Mouse (Mus musculus) left cerebral cortex, adult 18-20 months (tissue): ENCODE measurements around the gene 9230102O04Rik. TPM values are rescaled to one million over a fixed set of nuclear protein-coding genes. Genes with fewer than 3 reads are reported as not detected.

Source experiments
- DNase-seq, 2 experiments: peaks; one replicate each; pipeline ENCODE4 v3.0.0; 2021 to 2022; ENCODE audit warnings: low spot score in 2 of 2, mixed read lengths in 1 of 2
- total RNA-seq, 2 experiments: library from RNA; stranded (reverse); gene quantifications; 2 replicates each; pipeline ENCODE4 v1.2.3; 2021

Gene 9230102O04Rik
- total RNA-seq, 2 experiments from 2014 or later: not detected

DNA sequence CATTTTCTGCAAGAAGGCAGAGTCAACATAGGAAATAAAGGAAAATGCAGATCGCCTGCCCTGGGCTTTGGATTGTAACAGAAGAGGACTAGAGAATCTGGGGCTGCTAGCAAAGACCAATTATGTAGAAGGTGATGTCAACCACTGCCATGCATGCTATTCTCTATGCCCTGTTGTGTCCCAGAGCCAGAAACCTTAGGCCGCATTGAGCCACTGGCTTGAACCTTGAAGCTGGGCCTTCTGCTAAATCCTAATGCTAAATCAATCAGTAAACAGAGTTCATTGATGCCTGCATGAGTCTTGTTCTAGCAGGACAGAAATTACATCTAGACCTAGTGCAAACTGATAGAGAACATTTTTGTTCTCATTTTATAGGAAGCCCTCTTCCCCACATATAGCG is 3.3 kb downstream of the 9230102O04Rik start:
- DNase-seq: no peak

DNA sequence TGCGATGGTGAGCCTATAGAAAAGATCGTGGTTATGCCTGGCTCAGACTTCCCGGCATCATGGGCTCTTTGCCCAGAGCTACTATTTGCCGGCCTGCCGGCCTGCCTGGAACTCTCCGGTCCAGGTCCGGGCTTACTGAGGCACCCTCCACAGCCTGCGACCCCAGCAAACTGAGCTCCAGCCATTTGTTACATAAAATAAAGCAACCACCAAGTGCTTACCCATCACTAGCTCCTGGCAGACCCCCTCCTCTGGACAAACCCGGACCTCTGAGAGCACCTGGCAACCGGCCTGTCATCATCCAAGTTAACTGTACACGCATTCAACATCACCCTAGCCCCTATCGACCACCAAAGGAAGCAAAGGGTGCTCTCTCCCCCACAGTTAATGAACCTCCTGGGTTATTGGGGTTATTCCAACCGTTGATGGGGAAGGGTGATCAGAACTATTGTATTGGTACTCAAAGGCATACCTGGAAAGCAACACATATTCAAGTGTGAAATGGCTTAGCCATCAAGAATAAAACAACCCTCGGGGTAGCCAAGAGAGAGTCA is 4.0 kb downstream of the 9230102O04Rik start:
- no peak for DNase-seq

DNA sequence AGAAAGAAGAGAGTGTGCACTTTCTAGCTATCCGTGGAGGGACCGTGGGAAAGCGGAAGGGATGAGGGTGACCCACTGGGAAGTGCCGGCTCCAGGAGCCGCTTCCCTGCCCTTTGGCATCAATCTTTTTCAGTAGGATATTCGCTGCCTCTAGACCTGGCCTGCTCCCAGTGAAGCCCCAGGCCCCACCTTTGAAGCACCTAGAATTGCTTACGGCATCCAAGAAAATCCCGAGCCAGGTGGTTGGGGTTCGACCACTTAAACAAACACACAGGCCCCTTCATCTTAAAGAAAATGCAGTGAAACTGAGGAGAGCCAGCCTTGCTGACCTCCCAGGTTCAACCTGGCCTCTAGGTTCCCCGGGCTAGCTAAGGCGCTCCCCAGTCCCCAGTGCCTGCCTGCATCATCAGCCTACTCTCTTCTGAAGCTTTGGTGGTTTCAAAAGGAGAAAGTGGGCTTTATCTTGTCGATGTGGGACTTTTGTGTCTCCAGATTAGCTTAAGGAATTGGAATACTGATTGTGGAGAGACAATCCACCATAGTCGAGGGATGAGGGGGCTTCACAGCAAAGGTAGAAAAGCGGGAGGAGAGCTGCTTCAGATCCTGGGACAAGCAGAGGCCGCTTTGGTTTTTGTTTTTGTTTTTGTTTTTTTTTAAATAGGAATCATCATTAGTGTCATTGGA is 4.7 kb downstream of the 9230102O04Rik start:
- no peak for DNase-seq

- DNase-seq: no peak
These were observed 5.4 kb downstream of the 9230102O04Rik start for GRCm38 (mm10) chr2:9883803-9884532.

- DNase-seq: no peak
These were observed 6.2 kb downstream of the 9230102O04Rik start for GRCm38 (mm10) chr2:9882926-9883802.

GRCm38 (mm10) chr2:9882371-9882925 is 6.9 kb downstream of the 9230102O04Rik start:
- DNase-seq: no peak

- no peak for DNase-seq
These were observed 7.7 kb downstream of the 9230102O04Rik start for GRCm38 (mm10) chr2:9881611-9882023.

DNA sequence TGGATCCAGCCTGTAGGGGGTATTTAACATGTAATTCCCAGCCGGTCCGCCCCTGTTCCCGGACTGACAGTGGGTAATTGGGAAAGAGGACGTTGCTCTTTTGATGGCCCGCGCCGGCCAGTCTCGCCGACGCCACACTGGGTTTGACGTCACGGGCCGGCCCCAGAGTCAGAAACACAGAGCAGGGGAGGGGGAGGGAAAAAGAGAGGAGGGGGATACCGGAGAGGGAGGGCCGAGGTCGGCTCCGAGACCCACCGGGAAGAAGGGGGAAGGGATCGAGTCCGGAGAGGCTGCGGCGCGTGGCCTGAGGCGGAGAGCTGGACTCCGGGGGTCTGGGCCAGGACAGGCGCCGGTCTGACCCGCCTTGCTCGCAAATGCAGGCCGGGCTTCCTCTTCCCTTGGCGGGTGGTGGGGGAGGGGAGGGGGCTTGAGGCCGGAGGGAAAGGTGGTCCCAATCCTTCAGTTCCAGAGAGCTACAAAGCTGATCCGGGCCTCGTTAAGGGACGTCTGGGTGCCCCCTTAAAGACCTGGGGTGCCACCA is 8.2 kb downstream of the 9230102O04Rik start, which contains the start of gene 4930412O13Rik:
TSS of gene 4930412O13Rik (plus strand) at position 202 of the 541 bp plus-strand sequence.
- DNase-seq: no peak

DNA sequence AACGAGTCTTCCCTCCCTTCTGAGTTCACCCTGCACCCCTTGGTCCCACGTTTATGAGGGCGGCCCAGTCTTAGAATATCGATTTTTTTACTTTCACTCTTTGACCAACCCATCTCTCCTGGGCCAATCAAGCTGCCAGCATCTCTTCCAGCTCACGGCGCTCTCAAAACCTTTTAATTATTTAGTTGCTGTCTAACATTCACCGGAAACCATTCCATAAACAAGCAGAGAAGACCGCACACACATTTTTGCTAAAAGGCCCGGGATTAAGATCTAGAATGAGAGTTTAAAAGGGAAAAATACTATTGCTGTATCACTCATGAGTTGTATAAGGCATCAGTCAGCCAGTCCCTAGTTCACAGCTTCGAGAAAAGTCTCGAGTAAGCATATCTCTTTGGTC is 9.1 kb downstream of the 9230102O04Rik start:
- no peak for DNase-seq

DNA sequence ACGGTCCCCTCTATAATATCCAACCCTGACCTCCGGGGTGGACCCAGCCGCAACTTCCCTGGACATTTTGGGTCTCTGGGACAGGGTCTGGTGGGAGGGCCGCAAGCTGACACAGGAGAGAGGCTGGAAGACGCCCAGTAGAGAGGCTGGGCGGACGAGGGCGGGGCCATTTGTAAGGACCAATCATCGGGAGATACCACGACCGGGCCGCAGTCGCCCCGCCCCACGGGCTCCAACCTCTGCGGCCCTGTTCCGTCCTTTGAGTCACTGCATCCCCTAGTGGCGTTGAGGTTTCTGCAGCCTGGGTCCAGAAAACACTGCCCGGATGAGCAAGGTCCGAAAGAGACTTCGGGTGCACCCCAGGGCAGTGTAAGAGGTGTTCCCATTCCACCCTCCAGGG is 9.8 kb downstream of the 9230102O04Rik start:
- DNase-seq: peak in 1 of 2 experiments; percentile 20

DNA sequence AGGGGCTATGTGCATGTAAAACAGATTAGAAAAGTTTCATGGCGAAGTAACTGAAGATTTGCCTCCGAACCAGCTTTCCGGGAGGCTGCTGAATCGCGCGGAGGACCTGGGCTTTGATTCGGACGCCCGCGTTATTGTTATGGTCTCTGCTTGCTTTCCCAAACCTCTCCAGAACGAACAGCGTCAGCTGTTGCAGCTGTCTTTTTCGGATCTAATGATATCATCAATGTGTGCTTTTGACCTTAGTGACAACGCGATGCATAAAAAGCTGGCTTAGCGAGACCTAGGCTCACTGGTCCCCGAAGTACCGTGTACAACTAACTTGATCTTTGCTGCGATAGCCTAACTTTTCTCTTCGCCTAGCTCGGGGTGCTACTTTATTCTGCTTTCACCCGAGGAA is 10.2 kb downstream of the 9230102O04Rik start:
- DNase-seq: no peak

DNA sequence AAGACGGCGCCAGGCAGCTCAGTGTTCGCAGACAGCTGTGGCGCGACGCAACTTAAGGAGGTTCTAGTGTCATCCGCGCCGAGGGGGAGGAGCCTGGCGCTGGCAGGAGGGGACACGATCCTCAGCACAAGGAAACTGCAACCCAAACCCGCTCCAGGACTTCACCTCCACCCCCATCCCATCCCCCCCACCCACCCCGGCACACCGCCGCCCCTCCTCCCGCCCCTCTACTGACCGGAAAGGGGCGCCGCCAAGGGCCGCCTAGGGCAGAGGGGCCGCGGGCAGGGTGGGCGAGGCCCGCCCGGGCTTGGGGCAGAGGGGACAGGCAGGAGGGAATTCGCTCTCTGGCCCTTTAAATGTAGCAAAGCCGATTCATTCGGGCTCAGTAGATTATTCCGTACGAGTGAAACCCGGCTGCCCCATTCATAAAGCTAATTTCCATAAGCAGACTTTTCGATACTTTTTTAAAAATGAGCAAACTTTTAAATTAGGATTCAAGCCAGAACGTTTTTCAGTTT is 10.7 kb downstream of the 9230102O04Rik start:
- no peak for DNase-seq

- no peak for DNase-seq
These were observed 11.3 kb downstream of the 9230102O04Rik start for GRCm38 (mm10) chr2:9877966-9878563.

DNA sequence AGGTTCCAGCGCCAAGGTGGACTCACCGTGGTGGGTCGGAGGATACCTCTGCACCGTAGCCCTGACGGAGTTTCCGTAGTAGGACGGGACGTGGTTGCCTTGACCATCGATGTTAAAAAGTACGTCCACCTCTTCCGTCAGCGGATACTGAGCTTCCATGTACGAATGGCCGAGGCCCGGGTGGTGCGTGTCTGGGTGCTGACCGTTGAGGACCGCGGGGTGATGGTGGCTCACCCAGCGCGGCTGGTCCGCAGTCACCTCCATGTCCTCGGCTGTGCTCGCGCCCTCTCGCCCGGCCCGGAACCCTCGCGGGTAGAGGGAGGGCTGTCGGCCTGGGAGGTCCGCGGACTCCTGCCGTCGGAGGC is 12.0 kb downstream of the 9230102O04Rik start:
- DNase-seq: no peak

DNA sequence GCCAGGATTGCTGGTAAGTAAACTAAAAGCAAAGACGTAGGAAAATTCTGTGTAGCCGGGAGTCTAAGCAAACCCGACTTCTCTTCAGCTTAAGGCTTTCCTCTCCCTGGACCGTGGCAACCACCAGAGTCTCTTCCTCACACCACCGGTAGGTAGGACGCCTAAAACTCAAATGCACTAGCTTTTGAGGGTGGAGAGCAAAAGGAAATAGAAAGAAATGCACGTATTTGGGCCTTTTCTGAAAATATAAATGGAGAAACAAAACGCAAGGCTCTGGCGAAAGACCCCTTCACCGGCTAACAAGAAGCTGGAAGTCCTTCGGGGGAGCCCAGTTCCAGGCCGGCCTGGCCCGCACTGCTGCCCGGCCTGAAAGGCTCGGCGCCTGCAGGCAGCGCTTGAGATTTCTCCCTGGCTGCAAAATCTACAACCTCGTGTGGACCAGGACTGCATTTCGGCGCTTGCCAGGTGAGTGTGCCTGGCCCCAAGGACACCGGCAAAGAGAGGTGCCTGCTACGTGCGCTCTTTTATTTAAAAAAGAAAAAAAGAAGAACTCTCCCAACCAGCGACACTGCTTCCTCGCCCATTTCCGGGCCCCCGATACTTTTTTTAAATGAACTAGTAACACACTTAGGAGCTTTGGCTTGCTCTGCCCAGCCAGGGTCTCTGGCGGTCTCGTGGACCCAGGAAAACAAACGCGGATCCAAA is 12.6 kb downstream of the 9230102O04Rik start:
- DNase-seq: no peak

DNA sequence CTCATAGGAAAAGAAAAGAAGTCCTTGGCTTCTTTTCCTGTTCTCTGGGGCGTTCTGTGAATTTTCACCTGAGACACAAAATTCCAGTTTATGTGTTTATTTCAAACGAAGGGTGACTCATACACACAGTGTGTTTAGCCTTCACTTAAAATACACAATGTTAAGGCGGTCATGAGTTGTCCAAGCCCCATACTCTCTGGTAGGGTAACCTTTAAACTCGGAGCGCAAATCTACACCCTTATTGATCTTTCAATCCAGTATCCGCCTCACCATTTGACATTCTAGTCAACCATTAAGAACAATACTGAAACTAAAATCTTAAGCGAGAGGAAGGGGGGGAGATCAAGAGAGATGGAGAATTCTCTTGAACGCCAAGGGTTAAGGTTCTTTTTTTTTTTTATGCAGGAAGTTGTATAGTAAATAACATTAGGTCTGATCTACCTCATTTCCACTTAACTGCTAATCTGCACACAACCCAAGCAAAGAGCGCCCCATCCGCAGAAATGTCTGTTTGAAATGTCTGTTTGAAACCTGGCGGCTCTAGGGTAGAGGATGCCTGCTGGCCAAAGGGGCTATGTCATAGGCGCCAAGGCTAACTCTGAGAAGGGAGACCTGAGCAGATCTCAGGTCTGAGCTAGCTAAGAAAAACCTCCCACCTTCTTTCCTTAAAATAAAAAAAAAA is 13.5 kb downstream of the 9230102O04Rik start:
- DNase-seq: no peak

GRCm38 (mm10) chr2:9875220-9875619 is 14.1 kb downstream of the 9230102O04Rik start:
- no peak for DNase-seq

DNA sequence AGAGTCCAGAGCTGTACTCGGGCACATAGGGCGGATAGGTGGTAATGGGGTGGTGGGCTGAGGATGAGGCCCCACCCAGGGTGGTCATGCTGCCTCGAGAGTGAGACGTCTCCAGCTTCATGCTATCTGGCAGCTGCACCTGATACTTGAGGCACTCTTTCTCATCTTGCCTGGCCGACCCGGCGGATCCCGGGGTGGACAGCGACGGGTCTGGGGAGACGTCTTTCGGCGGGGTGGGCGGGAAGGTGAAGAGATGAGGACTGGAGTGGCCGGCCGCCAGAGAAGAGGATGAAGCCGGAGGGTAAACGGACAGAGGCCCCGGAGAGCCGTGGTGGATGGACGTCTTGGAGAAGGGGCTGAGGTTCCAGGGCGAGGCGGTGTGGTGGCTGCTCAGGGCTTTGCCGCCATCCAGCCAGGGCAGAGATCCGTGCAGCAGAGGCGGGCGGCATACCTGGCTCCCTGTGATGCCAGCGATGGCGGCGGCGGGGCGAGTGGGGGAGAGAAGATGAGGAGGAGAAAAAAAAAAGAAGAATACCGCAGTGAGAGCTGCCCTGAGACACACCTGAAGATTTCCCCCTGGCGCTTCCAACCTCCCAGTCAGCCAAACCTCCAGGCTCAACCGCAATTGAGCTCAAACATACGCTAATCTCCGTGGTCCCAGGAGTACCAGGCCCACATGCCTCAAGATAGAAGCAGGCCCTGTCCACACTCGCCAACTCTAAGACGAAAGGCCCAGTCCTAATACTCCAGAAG is 14.7 kb downstream of the 9230102O04Rik start:
- no peak for DNase-seq
